ENCODE assay signal across 9 mouse cellular contexts in the genomic region with DNA sequence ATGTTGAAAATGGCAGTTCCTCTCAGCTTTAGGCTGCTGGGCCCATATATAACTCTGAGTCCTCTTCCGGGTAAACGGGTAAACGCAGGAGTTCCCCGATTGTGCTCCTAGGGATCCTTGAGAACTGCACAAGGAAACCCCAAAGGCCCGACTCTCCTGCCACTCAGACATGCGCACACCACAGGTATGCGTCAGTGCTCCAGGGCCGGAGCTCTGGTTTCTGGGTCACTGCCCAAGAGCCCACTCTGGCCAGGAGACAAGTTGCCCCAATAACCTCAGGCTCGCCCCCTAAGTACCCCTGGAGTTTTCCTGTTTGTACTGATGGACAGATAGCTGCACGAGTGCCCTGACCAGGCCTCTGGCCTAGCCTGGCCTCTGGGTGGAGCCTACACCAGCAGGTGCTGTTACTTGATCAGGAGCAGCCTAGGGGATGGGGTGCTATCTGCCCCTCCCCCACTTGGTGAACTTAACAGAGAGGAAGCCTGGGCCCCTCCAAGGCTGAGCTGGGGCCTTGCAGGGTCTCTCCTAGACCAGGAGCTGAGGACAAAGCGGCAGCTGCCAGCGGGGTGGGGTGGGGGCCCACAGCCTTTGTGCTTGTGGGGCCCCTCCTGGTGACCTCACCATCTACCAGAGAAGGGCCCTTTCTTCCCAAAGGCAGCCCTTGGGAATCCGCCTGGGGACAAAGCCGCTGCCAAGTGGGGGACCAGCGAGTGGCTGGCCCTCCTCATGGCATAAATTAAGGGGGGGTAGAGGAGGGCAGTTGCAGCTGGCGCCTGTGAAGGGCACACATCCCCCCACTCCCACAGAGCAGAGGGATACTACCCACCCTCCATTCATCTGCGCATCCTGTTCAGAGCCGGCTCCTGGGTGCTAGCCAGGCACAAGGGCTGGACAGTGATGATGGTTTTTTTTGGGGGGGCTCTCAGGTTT. TPM values are rescaled to one million over a fixed set of nuclear protein-coding genes. Genes with fewer than 3 reads are reported as not detected.
DNase-seq lines count a peak whose midpoint lies in the region; ATAC-seq and TF ChIP-seq lines count a peak whose summit lies in the region.
"Had no signal": no experiment of that assay in that cellular context is flagged by ENCODE, and none has a peak within 500 bp of the region (broad histone marks: within the 10 kb centered on the region; RNA-seq: fewer than 3 reads in every experiment).

No protein-coding gene starts in this region.

- ATAC-seq in heart, embryonic 14.5 days (ENCODE audit: insufficient number of reproducible peaks, insufficient read depth, low FRiP score, low read depth), result peak; percentile 35; the same call in 1 of the 2 replicates
- peak; percentile 81 for ATAC-seq in forebrain, postnatal 0 days
- peak; percentile 88 for ATAC-seq in midbrain, embryonic 13.5 days

- TF ChIP-seq CTCF in forebrain, postnatal 0 days (IDR thresholded peaks at IDR 0.05; ENCODE audit: low read depth), result no peak

- peak overlapping the region; percentile 3 for H3K4me2 ChIP-seq in heart, embryonic 14.5 days (ENCODE audit: low read length)
- H3K4me2 ChIP-seq in forebrain, postnatal 0 days (ENCODE audit: low read depth), result peak overlapping the region; percentile 21
- peak overlapping the region; percentile 39 for H3K4me2 ChIP-seq in midbrain, embryonic 13.5 days (replicated peaks)

- H3K9me3 ChIP-seq in heart, embryonic 14.5 days (ENCODE audit: control insufficient read depth, low read length), result no peaks in the 10 kb centered on the region
- no peaks in the 10 kb centered on the region for H3K9me3 ChIP-seq in forebrain, postnatal 0 days (ENCODE audit: low read length)
- no peaks in the 10 kb centered on the region for H3K9me3 ChIP-seq in midbrain, embryonic 13.5 days

- no peaks in the 10 kb centered on the region for H3K27me3 ChIP-seq in heart, embryonic 14.5 days (ENCODE audit: control insufficient read depth, insufficient read depth, low read length)
- no peaks in the 10 kb centered on the region for H3K27me3 ChIP-seq in forebrain, postnatal 0 days (ENCODE audit: insufficient read depth, low read length)
- H3K27me3 ChIP-seq in midbrain, embryonic 13.5 days, result no peaks in the 10 kb centered on the region

- peak overlapping the region in 1 of 2 experiments; percentile 19; a peak in 2 of 4 replicates for H3K27ac ChIP-seq in heart, embryonic 14.5 days (replicated peaks in 1 of 2; ENCODE audit: control insufficient read depth in 1 of 2, insufficient read depth in 1 of 2, low read depth in 2 of 2, low read length in 2 of 2)
- peak overlapping the region; percentile 85 for H3K27ac ChIP-seq in forebrain, postnatal 0 days (ENCODE audit: low read depth, low read length)
- H3K27ac ChIP-seq in midbrain, embryonic 13.5 days, result peak overlapping the region; percentile 96

- H3K4me1 ChIP-seq in heart, embryonic 14.5 days (ENCODE audit: control insufficient read depth in 2 of 2, insufficient read depth in 2 of 2, low read length in 2 of 2), result peaks cover 33 to 38% of the 10 kb centered on the region in 2 experiments
- peaks cover 25% of the 10 kb centered on the region for H3K4me1 ChIP-seq in forebrain, postnatal 0 days (ENCODE audit: insufficient read depth)
- peaks cover 65% of the 10 kb centered on the region for H3K4me1 ChIP-seq in midbrain, embryonic 13.5 days (replicated peaks)

- H3K4me3 ChIP-seq in heart, embryonic 14.5 days (ENCODE audit: control insufficient read depth in 1 of 2, insufficient read depth in 1 of 2, low read depth in 1 of 2, low read length in 2 of 2), result no peak overlapping the region
- no peak overlapping the region for H3K4me3 ChIP-seq in forebrain, postnatal 0 days (ENCODE audit: low read depth, low read length)
- H3K4me3 ChIP-seq in midbrain, embryonic 13.5 days (replicated peaks), result no peak overlapping the region; the same call in 1 of the 2 replicates

- DNase-seq in heart, adult 8-10 months (ENCODE audit: low spot score), result no peak
- DNase-seq in cerebellum, adult 8-10 months, result peak; percentile 49
- peak; percentile 81 for DNase-seq in forebrain, postnatal 0 days
- peak; percentile 80 to 87 for DNase-seq in layer of hippocampus, postnatal 14 days (ENCODE audit: low spot score in 2 of 2)
- no peak for DNase-seq in MN1 (ENCODE audit: low spot score)
- DNase-seq in gastrocnemius, adult 8-10 months (ENCODE audit: low spot score in 2 of 2), result no peak

- no peaks in the 10 kb centered on the region for H3K36me3 ChIP-seq in heart, embryonic 14.5 days (ENCODE audit: control insufficient read depth, insufficient read depth, low read length)
- H3K36me3 ChIP-seq in forebrain, postnatal 0 days (ENCODE audit: insufficient read depth), result no peaks in the 10 kb centered on the region
- H3K36me3 ChIP-seq in midbrain, embryonic 13.5 days, result no peaks in the 10 kb centered on the region

- WGBS in heart, embryonic 14.5 days, result 51% methylated on average over 18 of the region's 18 CpGs
- WGBS in forebrain, postnatal 0 days, result 10% methylated on average over 18 of the region's 18 CpGs
- WGBS in midbrain, embryonic 13.5 days, result 7% methylated on average over 18 of the region's 18 CpGs

- peak overlapping the region; percentile 59; the same call in 1 of the 2 replicates for H3K9ac ChIP-seq in heart, embryonic 14.5 days (ENCODE audit: low read length)
- peak overlapping the region; percentile 33; the same call in 1 of the 2 replicates for H3K9ac ChIP-seq in forebrain, postnatal 0 days
- H3K9ac ChIP-seq in midbrain, embryonic 13.5 days (replicated peaks), result peak overlapping the region; percentile 51

RNA-seq across cellular contexts. Expression of a gene that starts 15.7 kb away (rescaled TPM):
- 3.1 and 5.5 TPM in 2 replicates for polyA plus RNA-seq in heart, embryonic 14.5 days (2014; fragmentation: Nextera tagmentation; extraction: Ambion mirVana)
- total RNA-seq in heart, adult 8-10 months (2022), result 1 to 10 TPM; 4.0 to 5.9 (median 4.9) TPM
- total RNA-seq in forebrain, postnatal 0 days (2014; rRNA removed), result 15.9 and 19.6 TPM in 2 replicates
- polyA plus RNA-seq in forebrain, postnatal 0 days (2015; fragmentation: Nextera tagmentation; extraction: Ambion mirVana), result 8.8 and 10.9 TPM in 2 replicates
- 10 to 100 TPM; 15.6 to 17.5 TPM for total RNA-seq in layer of hippocampus, postnatal 14 days (2021)
- polyA plus RNA-seq in midbrain, embryonic 13.5 days (2015; fragmentation: Nextera tagmentation; extraction: Ambion mirVana), result 9.0 and 9.4 TPM in 2 replicates
- total RNA-seq in gastrocnemius, adult 8-10 months (2022), result 1 to 10 TPM; 2.1 to 2.7 (median 2.5) TPM

RNA-seq across cellular contexts. Expression of a gene that starts 19.5 kb away (rescaled TPM):
- polyA plus RNA-seq in heart, embryonic 14.5 days (2014; fragmentation: Nextera tagmentation; extraction: Ambion mirVana), result 42.1 and 42.6 TPM in 2 replicates
- total RNA-seq in heart, adult 8-10 months (2022), result 10 to 100 TPM; 18.9 to 20.1 (median 19.6) TPM
- total RNA-seq in forebrain, postnatal 0 days (2014; rRNA removed), result 50.6 and 54.2 TPM in 2 replicates
- 60.7 and 71.2 TPM in 2 replicates for polyA plus RNA-seq in forebrain, postnatal 0 days (2015; fragmentation: Nextera tagmentation; extraction: Ambion mirVana)
- total RNA-seq in layer of hippocampus, postnatal 14 days (2021), result 10 to 100 TPM; 42.0 to 44.4 TPM
- 63.9 and 68.2 TPM in 2 replicates for polyA plus RNA-seq in midbrain, embryonic 13.5 days (2015; fragmentation: Nextera tagmentation; extraction: Ambion mirVana)
- 10 to 100 TPM; 11.4 to 19.6 (median 16.3) TPM for total RNA-seq in gastrocnemius, adult 8-10 months (2022)

RNA-seq across cellular contexts. Expression of a gene that starts 19.5 kb away (rescaled TPM):
- 49.7 and 51.0 TPM in 2 replicates for polyA plus RNA-seq in heart, embryonic 14.5 days (2014; fragmentation: Nextera tagmentation; extraction: Ambion mirVana)
- total RNA-seq in heart, adult 8-10 months (2022), result 10 to 100 TPM; 33.7 to 37.7 (median 35.0) TPM
- total RNA-seq in forebrain, postnatal 0 days (2014; rRNA removed), result 27.8 and 30.1 TPM in 2 replicates
- 52.7 and 59.8 TPM in 2 replicates for polyA plus RNA-seq in forebrain, postnatal 0 days (2015; fragmentation: Nextera tagmentation; extraction: Ambion mirVana)
- 10 to 100 TPM; 38.5 to 40.0 TPM for total RNA-seq in layer of hippocampus, postnatal 14 days (2021)
- 59.5 and 59.6 TPM in 2 replicates for polyA plus RNA-seq in midbrain, embryonic 13.5 days (2015; fragmentation: Nextera tagmentation; extraction: Ambion mirVana)
- 10 to 100 TPM; 36.2 to 40.8 (median 38.9) TPM for total RNA-seq in gastrocnemius, adult 8-10 months (2022)

RNA-seq across cellular contexts. Expression of a gene that starts 21.5 kb away (rescaled TPM):
- polyA plus RNA-seq in heart, embryonic 14.5 days (2014; fragmentation: Nextera tagmentation; extraction: Ambion mirVana), result 262 and 266 TPM in 2 replicates
- 10 to 100 TPM; 57.4 to 70.8 (median 63.8) TPM for total RNA-seq in heart, adult 8-10 months (2022)
- total RNA-seq in forebrain, postnatal 0 days (2014; rRNA removed), result 1,430 and 1,456 TPM in 2 replicates
- polyA plus RNA-seq in forebrain, postnatal 0 days (2015; fragmentation: Nextera tagmentation; extraction: Ambion mirVana), result 1,561 and 1,650 TPM in 2 replicates
- total RNA-seq in layer of hippocampus, postnatal 14 days (2021), result 1,000 to 10,000 TPM; 1,245 to 1,280 TPM
- polyA plus RNA-seq in midbrain, embryonic 13.5 days (2015; fragmentation: Nextera tagmentation; extraction: Ambion mirVana), result 1,952 and 2,005 TPM in 2 replicates
- total RNA-seq in gastrocnemius, adult 8-10 months (2022), result 1 to 10 TPM; 2.8 to 8.5 (median 5.7) TPM
- total RNA-seq: MEL had no signal

Comparison
In these comparisons a context has a peak if more than half of its experiments do, and no peak if none do; other contexts are left out.
1. ATAC-seq: peak in every context shown above with its lines; median percentile 88 in midbrain, embryonic 13.5 days; 81 in forebrain, postnatal 0 days; 35 in heart, embryonic 14.5 days.
2. DNase-seq: peak in cerebellum, adult 8-10 months (single experiment), forebrain, postnatal 0 days (single experiment) and layer of hippocampus, postnatal 14 days (2 of 2); none in heart, adult 8-10 months (single experiment), MN1 (single experiment) and gastrocnemius, adult 8-10 months (0 of 2).
3. Peak in every context shown above with its lines, with median percentiles within 50 percentile points of each other: H3K4me2 ChIP-seq and H3K9ac ChIP-seq.